Mouse (Mus musculus) myocyte (in vitro differentiated cells): Measurements from ENCODE around the gene Mterf4.

Experiments
- CEBPB ChIP-seq: IDR thresholded peaks from 2 replicates; pipeline ENCODE4 v1.6.1; 2011; ENCODE audit warnings: mild to moderate bottlenecking, moderate library complexity; ENCODE audit not compliant: poor library complexity, insufficient read depth, severe bottlenecking
- E2F4 ChIP-seq: IDR thresholded peaks from one replicate; pipeline ENCODE4 v1.6.1; 2011; ENCODE audit warnings: mild to moderate bottlenecking, control low read depth, moderate library complexity; ENCODE audit not compliant: insufficient read depth
- MAX ChIP-seq: IDR thresholded peaks from one replicate; pipeline ENCODE4 v1.6.1; 2011; ENCODE audit warnings: low read depth, mild to moderate bottlenecking, control low read depth
- MYOD1 ChIP-seq, 3 experiments: IDR thresholded peaks; one replicate each; pipeline ENCODE4 v1.6.1; 2011; ENCODE audit warnings: control low read depth in 2 of 3, low read depth in 2 of 3, mild to moderate bottlenecking in 2 of 3, moderate library complexity in 1 of 3; ENCODE audit not compliant: insufficient read length in 2 of 3, control insufficient read depth in 1 of 3
- MYOG ChIP-seq, 3 experiments: IDR thresholded peaks; one replicate each; pipeline ENCODE4 v1.6.1; 2011; ENCODE audit warnings: control low read depth in 2 of 3, low read depth in 2 of 3, mild to moderate bottlenecking in 2 of 3; ENCODE audit not compliant: insufficient read length in 2 of 3, control insufficient read depth in 1 of 3, insufficient read depth in 1 of 3
- POLR2A ChIP-seq: IDR thresholded peaks from one replicate; pipeline ENCODE4 v1.6.1; 2011; ENCODE audit warnings: low read depth, mild to moderate bottlenecking, control low read depth, moderate library complexity; ENCODE audit not compliant: insufficient read length
- POLR2AphosphoS2 ChIP-seq: IDR thresholded peaks from one replicate; pipeline ENCODE4 v1.6.1; 2011; ENCODE audit warnings: low read depth, control low read depth; ENCODE audit not compliant: insufficient read length
- REST ChIP-seq: IDR thresholded peaks from one replicate; pipeline ENCODE4 v1.6.1; 2011; ENCODE audit warnings: mild to moderate bottlenecking, control low read depth, moderate library complexity; ENCODE audit not compliant: insufficient read depth, insufficient read length
- SRF ChIP-seq: IDR thresholded peaks from one replicate; pipeline ENCODE4 v1.6.1; 2011; ENCODE audit warnings: low read depth; ENCODE audit not compliant: control insufficient read depth, insufficient read length
- TCF12 ChIP-seq: IDR thresholded peaks from one replicate; pipeline ENCODE4 v1.6.1; 2011; ENCODE audit warnings: mild to moderate bottlenecking, control low read depth; ENCODE audit not compliant: poor library complexity, insufficient read depth, severe bottlenecking
- TCF3 ChIP-seq: IDR thresholded peaks from one replicate; pipeline ENCODE4 v1.6.1; 2011; ENCODE audit warnings: low read depth, control low read depth; ENCODE audit not compliant: insufficient read length
- USF1 ChIP-seq: IDR thresholded peaks from one replicate; pipeline ENCODE4 v1.6.1; 2011; ENCODE audit warnings: low read depth, mild to moderate bottlenecking, control low read depth, moderate library complexity

GRCm38 (mm10) chr1:93255761-93256160, 50.0 kb downstream of the Mterf4 start:
- TF ChIP-seq POLR2A (no peak), USF1 (no peak), MAX (no peak), SRF (no peak), MYOD1 (IDR thresholded peaks at IDR 0.05; ENCODE audit: control insufficient read depth in 1 of 3, insufficient read length in 2 of 3, low read depth in 2 of 3) (no peak), E2F4 (no peak), CEBPB (no peak), REST (no peak), MYOG (IDR thresholded peaks at IDR 0.05; ENCODE audit: control insufficient read depth in 1 of 3, insufficient read depth in 1 of 3, insufficient read length in 2 of 3, low read depth in 2 of 3) (no peak), POLR2AphosphoS2 (no peak), TCF12 (no peak), TCF3 (no peak)
